Mouse (Mus musculus): ENCODE data around the gene Naa38. TPM values are rescaled to one million over a fixed set of nuclear protein-coding genes. Genes with fewer than 3 reads are reported as not detected.
A peak's percentile ranks its signal among the peaks of the same experiment; 100 is the strongest.

Gene Naa38
- polyA plus RNA-seq, 1 experiment: 69.8 TPM

GRCm38 (mm10) chr11:69399201-69400082 is 4.2 kb downstream of the Naa38 start:
- H3K4me1 ChIP-seq (ENCODE audit: control insufficient read depth, insufficient read depth, low read length): no peaks in the 10 kb centered on the region
- TF ChIP-seq POLR2A (IDR thresholded peaks at IDR 0.05; ENCODE audit: borderline replicate concordance, low read depth, low read length): no peak
- no peak for TF ChIP-seq CTCF (IDR thresholded peaks at IDR 0.05; ENCODE audit: low read depth, low read length)
- H3K4me3 ChIP-seq (ENCODE audit: insufficient read depth, low read length): no peak overlapping the region
- H3K27ac ChIP-seq (ENCODE audit: insufficient read depth, low read depth, low read length): no peak overlapping the region

- no peaks in the 10 kb centered on the region for H3K4me1 ChIP-seq (ENCODE audit: control insufficient read depth, insufficient read depth, low read length)
- no peak overlapping the region for H3K27ac ChIP-seq (ENCODE audit: insufficient read depth, low read depth, low read length)
- TF ChIP-seq CTCF (IDR thresholded peaks at IDR 0.05; ENCODE audit: low read depth, low read length) (no peak), POLR2A (IDR thresholded peaks at IDR 0.05; ENCODE audit: borderline replicate concordance, low read depth, low read length) (no peak)
Observed at GRCm38 (mm10) chr11:69400083-69400850, 5.0 kb downstream of the Naa38 start.

GRCm38 (mm10) chr11:69401210-69401637 is 5.9 kb downstream of the Naa38 start:
- H3K4me3 ChIP-seq (ENCODE audit: insufficient read depth, low read length): no peak overlapping the region
- H3K27ac ChIP-seq (ENCODE audit: insufficient read depth, low read depth, low read length): no peak overlapping the region
- TF ChIP-seq CTCF (IDR thresholded peaks at IDR 0.05; ENCODE audit: low read depth, low read length) (peak; percentile 55; the same call in 1 of the 2 replicates), POLR2A (IDR thresholded peaks at IDR 0.05; ENCODE audit: borderline replicate concordance, low read depth, low read length) (no peak)
- no peaks in the 10 kb centered on the region for H3K4me1 ChIP-seq (ENCODE audit: control insufficient read depth, insufficient read depth, low read length)

More at GRCm38 (mm10) chr11:69400083-69400850, 5.0 kb downstream of the Naa38 start:
- no peak overlapping the region for H3K4me3 ChIP-seq (ENCODE audit: insufficient read depth, low read length)

- TF ChIP-seq CTCF (IDR thresholded peaks at IDR 0.05; ENCODE audit: low read depth, low read length): no peak
- no peak for TF ChIP-seq POLR2A (IDR thresholded peaks at IDR 0.05; ENCODE audit: borderline replicate concordance, low read depth, low read length)
- H3K4me1 ChIP-seq (ENCODE audit: control insufficient read depth, insufficient read depth, low read length): no peaks in the 10 kb centered on the region
- H3K4me3 ChIP-seq (ENCODE audit: insufficient read depth, low read length): no peak overlapping the region
- H3K27ac ChIP-seq (ENCODE audit: insufficient read depth, low read depth, low read length): no peak overlapping the region
Observed at GRCm38 (mm10) chr11:69401987-69402386, 6.7 kb downstream of the Naa38 start.

- 0 out of 2 replicates have a peak, but pooled peaks cover 4% of the 10 kb centered on the region for H3K4me1 ChIP-seq (ENCODE audit: control insufficient read depth, insufficient read depth, low read length)
- TF ChIP-seq CTCF (IDR thresholded peaks at IDR 0.05; ENCODE audit: low read depth, low read length) (no peak), POLR2A (IDR thresholded peaks at IDR 0.05; ENCODE audit: borderline replicate concordance, low read depth, low read length) (no peak)
- no peak overlapping the region for H3K4me3 ChIP-seq (ENCODE audit: insufficient read depth, low read length)
- no peak overlapping the region for H3K27ac ChIP-seq (ENCODE audit: insufficient read depth, low read depth, low read length)
Observed at GRCm38 (mm10) chr11:69403691-69404594, 8.7 kb downstream of the Naa38 start.

GRCm38 (mm10) chr11:69404595-69405396 is 9.5 kb downstream of the Naa38 start:
- Histone ChIP-seq H3K27ac (ENCODE audit: insufficient read depth, low read depth, low read length) (no peak overlapping the region), H3K4me1 (ENCODE audit: control insufficient read depth, insufficient read depth, low read length) (0 out of 2 replicates have a peak, but pooled peaks cover 4% of the 10 kb centered on the region), H3K4me3 (ENCODE audit: insufficient read depth, low read length) (no peak overlapping the region)
- TF ChIP-seq POLR2A (IDR thresholded peaks at IDR 0.05; ENCODE audit: borderline replicate concordance, low read depth, low read length) (no peak), CTCF (IDR thresholded peaks at IDR 0.05; ENCODE audit: low read depth, low read length) (no peak)

GRCm38 (mm10) chr11:69405397-69406200 is 10.3 kb downstream of the Naa38 start:
- Histone ChIP-seq H3K4me3 (ENCODE audit: insufficient read depth, low read length) (no peak overlapping the region), H3K27ac (ENCODE audit: insufficient read depth, low read depth, low read length) (no peak overlapping the region), H3K4me1 (ENCODE audit: control insufficient read depth, insufficient read depth, low read length) (0 out of 2 replicates have a peak, but pooled peaks cover 4% of the 10 kb centered on the region)
- no peak for TF ChIP-seq CTCF (IDR thresholded peaks at IDR 0.05; ENCODE audit: low read depth, low read length)
- no peak for TF ChIP-seq POLR2A (IDR thresholded peaks at IDR 0.05; ENCODE audit: borderline replicate concordance, low read depth, low read length)

GRCm38 (mm10) chr11:69406282-69406681 is 11.0 kb downstream of the Naa38 start:
- TF ChIP-seq POLR2A (IDR thresholded peaks at IDR 0.05; ENCODE audit: borderline replicate concordance, low read depth, low read length): no peak
- TF ChIP-seq CTCF (IDR thresholded peaks at IDR 0.05; ENCODE audit: low read depth, low read length): no peak
- H3K4me1 ChIP-seq (ENCODE audit: control insufficient read depth, insufficient read depth, low read length): 0 out of 2 replicates have a peak, but pooled peaks cover 4% of the 10 kb centered on the region
- no peak overlapping the region for H3K4me3 ChIP-seq (ENCODE audit: insufficient read depth, low read length)
- no peak overlapping the region for H3K27ac ChIP-seq (ENCODE audit: insufficient read depth, low read depth, low read length)
